Mouse (Mus musculus) regulatory T cell (primary cell): ENCODE measurements around the gene Usp25.

Experiments used
- in situ Hi-C: fragments of 300-600 bp; cut with MboI, MseI; formaldehyde crosslinking; loops from one replicate; pipeline ENCODE4 v1.15.1; 2025; ENCODE audit warnings: high pct_unique_total_duplicates

Usp25 gene

DNA sequence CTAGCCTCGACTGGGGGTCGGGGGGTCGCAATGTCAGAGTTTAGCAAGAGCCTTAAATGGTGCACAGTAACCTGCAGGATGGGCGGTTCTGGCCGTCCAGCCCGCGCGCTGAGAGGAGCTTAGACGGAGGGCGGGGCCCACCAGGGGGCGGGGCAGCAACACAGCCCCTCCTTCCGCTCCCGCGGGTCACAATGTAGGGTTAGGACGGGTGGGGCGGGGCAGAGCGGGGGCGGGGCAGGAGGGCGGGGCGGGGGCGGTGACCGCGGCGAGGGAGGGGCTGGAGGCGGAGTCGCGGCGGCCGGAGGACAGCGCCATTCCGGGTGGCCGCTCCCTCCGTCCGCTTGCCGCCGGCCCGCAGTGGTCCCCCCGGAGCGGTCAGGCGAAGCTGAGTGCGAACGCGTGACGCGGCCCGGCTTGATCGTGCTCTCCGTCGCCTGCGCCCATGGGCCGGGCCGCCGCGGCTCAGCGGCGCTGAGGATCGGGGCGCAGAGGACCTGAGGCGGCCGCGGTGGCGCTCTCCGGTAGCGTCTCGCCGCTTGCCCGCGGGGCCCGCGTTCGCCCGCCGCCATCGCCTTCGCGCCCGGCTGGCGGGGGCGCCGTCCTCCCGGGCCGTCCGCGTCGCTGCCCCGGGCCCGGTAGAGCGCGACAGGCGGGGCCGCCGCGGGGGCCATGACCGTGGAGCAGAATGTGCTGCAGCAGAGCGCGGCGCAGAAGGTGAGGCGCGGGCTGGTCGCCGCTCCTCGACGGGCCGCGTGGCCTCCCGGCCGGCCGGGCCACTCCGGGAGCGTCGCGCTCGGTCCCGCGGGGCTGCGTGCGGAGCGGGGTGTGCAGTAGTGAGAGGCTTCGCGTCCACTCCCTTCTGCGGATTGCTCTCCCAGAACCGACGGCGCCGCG lies at the start of gene Usp25:
Gene Usp25, plus strand, starts transcription at position 280 of the 894 bp plus-strand sequence.
- in situ Hi-C loops, result loop anchor here (10.0 kb wide), 1 partner anchor 789 kb away; no protein-coding TSS in a partner anchor

DNA sequence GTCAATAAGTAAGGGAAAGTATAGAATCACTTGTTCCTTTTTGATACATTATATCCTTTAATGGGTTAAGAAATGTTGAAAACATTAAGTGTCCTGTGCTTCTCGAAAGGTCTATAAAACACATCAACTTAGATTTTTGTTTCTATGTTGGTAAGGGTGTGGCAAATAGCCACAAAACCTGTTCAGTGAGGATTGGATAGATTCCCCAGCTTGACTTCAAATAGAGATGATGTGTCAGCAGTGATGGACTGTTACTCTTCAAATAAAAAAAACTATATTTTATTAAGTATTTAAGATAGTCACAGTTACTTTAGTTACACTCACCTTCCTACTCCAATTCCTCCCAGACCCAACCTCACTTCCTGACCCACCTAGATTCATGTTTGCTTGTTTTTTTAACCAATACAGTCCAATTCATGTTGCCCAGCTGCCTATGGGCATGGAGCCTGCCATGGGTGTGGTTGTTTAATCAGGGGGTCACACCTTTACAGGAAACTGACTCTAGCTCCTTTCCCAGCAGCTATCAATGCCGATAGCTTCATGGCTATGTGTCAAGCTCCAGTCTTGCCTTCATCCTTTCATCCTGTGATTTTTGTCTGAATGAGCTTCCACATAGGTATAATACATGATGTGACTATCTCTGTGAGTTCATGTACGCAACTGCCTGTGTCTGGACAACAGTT lies 45.8 kb upstream of the Usp25 start:
- in situ Hi-C loops, result no loop called here

DNA sequence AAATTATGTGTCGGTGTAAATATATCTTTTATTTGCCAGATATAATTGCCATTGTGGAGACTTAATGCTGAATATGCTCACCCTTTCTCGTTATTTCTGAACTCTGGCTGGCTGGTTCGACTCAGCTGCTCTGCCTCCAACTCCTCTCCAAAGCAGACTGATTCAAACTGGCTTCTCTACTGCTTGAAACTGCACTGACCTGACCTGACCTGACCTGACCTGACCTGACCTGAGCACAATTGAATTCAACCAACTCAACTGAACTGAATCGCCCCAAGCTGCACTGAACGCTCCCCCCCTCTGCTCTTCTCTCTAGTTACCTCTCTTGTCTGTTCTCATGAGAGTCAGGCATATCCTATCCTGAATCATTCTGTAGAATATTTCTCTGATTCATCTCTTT lies 42.3 kb upstream of the Usp25 start:
- in situ Hi-C loops, result no loop called here

DNA sequence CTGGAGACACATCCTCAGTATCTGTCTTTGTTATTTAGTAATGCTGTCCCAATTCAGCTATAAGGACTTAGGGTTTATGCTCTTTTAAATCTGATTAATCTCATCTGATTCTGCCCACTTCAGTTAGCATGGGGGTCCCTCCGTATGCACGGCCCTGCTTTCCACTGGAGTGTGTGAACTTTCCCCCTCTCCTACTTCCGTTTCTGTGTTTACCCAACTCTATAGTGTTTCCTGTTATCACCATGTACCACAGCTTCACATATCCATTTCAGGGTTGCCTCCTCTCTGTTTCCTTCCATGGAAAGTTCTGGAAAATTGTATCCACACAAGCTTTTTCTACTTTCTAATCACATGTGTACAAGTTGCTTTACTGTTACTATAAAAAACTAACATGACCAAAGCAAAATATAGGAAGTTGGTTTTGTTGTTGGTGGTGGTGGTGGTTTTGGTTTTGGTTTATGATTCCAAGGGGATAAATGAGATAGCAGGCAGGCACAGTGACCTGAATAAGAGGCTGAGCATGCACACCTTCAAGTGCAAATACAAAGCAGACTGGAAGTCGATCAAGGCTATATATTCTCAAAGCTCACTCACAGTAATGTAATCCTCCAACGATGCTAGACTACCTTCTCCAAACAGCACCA lies 36.6 kb upstream of the Usp25 start:
- in situ Hi-C loops, result no loop called here

DNA sequence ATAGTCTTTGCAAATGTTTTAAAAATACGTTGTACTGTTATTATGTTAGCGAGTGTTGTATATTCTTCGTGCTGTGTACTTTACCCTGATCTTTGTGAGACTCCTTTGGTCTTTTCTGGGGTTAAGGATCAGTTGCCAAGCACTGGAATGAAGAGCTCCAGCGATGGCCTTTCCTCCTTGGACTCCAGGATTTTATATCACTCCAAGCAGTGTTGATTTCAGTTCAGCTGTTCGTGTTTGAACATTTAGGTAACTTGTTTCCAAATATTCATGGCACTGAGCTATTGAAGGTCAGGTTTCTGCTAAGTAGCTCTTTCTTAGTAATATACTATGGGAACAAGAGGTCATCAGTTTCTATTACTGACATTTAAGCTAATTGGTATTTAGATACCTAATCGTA lies 29.8 kb upstream of the Usp25 start:
- in situ Hi-C loops, result no loop called here

DNA sequence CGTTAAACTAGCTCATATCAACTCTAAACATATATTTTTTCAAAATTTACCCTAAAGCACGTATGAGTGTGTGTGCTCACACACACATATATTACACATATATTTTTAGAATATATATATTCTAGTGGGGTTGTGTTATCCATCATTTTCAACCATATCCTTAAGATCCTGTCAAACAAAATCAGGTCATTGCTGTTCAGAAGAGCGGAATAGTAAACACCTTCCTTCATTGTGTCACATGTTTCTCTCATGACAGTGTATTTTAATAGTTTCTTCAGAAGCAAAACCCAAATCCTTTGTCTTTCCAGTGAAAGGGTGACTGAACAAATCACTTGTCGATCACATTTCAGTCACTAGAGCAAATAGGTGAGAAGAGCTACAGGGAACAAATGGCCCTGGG lies 25.8 kb upstream of the Usp25 start:
- in situ Hi-C loops, result no loop called here

DNA sequence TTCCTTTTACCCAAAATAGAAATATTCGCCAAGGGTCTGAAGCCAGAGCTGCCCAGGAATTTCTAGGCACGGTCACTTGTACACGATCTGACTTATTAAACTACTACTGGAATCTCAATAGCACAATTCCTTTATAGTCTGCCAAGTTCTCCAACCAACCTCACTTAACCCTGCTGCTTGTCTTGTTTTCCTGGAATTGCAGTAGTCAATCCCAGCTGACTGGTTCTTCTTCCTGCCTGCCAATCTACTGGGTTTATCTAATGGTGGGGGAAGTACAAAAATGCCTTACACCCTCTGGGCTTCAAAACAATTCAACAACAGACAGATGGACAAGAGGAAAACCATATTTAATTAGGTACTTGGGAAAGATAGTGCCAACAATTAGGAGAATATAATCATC lies 9.6 kb upstream of the Usp25 start:
- in situ Hi-C loops, result no loop called here

DNA sequence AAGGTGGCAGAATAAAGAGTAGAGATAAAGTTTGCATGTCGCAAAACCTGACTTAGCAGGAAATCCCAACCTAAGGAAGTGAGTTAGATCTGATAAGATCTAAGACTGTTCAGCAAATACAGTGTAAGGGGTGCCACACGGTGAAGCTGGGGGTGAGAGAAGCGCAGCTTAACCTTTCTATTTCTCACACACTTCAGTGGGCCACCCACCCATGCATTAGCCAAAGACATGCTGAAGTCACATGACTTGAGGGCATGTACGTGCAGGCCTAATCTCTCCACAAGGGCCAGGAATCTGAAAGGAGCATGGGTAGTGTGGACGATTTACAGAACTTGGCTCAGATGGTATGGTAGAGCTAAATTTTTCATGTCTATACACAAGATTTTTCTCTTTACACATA lies 4.3 kb upstream of the Usp25 start:
- in situ Hi-C loops, result no loop called here

DNA sequence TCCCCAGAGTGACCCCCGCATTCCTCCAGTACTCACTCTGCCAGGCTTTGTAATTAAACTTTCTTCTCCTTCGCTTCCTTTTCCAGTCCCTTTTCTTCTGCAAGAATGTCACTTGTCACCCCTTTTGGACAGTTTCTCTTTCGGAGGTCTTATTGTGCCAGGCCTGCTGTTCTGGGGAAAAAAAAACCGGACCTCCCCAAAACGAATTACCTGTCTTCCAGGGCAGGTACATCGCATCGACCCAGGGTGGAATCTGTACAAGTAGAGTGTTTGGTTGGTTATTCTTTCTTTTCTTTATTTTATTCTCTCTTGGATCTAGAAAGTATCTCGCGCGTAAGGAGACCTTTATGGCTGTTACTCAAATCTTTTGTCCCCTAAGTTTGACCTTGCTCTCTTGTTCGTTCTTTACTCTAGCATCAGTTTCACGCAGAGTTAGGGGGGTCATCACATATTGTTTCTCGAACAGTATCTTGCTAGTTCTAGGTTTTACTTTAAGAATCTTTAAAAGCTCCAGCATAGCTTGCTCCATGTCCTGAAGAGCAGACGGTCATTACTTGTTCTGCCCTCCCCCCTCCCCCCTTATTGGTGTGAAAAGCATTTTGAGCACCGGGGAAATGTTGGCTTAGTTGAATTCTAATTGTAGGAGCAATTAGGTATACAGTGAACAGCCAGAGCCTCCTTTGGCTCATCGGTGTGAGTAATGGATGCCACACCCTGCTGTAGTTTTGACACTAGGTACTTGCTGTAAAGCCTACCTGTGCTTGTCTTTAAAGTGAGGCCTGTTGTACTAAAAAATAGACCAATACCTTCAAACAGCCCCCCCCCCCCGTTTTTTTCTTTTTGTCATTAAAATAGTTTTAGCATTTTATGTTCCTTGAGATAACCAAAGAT lies 1.1 kb downstream of the Usp25 start:
- in situ Hi-C loops, result loop anchor here (10.0 kb wide), 1 partner anchor 790 kb away; no protein-coding TSS in a partner anchor

DNA sequence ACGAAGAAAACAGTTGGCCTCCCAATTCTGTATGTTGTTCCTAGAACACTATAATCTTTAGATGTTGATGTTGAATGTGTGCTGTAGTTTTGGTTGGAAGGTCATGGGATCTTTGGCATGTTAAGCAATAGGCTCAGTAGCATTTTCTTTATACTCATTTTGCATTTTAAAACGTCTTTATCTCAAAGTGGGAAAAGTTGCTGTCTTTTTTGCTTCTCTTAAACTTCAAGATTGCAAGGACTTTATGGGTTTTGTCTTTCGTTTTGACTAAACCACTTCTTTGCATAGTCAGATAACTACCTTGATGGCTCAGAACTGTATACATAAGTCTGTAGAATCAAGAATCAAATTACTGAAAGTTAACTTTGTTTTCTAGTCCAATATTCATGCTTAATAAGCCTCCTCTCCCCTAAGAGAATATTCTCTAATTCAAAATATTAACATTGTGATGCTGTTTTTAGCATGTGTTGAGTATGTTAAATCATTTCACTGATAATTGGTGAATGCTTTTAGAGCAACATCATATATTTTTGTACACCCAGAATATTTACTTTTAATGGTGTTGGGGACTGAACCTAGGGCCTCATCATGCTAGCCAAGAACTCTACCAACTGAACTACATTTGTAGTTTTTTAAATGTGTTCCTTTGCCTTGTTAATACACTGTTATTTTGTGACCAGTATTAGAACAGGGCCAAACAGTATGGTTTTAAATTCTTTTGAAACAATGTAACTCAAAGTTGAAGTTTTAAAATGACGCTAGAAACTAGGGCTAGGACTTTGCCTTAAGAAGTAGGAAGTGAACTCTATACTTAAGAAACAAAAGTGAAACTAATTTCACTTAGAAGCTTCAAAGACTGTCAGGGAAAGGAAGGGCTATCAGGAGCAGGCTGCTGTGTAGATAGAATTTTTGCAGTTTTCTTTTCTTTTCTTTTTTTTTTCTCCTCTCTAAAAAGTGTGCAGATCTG lies 2.2 kb downstream of the Usp25 start:
- in situ Hi-C loops, result loop anchor here (10.0 kb wide), 1 partner anchor 791 kb away; no protein-coding TSS in a partner anchor

DNA sequence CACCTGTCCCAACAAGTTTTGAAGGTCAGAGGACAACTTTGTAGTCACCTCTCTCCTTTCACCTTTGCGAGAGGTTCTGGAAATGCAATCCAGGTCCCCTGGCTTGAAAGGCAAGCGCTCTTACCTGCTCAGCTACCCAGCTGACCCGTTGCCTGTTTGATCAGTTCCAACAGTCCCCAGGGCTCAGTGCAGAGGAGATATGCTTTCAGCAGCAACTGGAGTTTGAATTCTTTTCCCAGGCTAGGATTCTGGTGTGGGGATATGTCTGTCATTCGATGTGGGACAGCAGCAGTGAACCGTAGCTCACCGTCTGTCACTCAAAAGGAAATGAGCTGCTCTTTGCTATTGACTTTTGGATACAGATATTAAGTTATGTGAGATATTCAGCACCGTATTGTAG lies 4.4 kb downstream of the Usp25 start:
- in situ Hi-C loops, result loop anchor here (10.0 kb wide), 1 partner anchor 793 kb away; no protein-coding TSS in a partner anchor

DNA sequence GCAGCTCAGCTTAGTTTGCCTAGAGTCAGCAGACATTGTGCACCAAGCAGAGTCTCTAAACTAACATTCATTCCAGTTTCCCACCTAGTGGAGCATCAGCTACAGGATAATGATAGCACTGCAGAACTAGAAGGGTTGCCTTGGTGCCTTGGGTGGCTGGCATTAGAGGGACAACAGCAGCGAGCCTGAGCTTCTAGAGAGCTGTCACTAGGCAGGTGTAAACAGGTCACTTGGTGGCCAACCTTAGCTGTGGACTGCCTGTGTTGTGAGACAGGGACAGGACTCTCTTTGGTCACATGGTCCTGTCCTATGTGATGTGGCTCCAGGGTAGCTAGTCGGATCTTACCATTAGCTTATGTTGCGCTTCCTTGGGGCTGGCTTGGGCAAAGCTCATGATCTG lies 6.7 kb downstream of the Usp25 start:
- in situ Hi-C loops, result no loop called here

DNA sequence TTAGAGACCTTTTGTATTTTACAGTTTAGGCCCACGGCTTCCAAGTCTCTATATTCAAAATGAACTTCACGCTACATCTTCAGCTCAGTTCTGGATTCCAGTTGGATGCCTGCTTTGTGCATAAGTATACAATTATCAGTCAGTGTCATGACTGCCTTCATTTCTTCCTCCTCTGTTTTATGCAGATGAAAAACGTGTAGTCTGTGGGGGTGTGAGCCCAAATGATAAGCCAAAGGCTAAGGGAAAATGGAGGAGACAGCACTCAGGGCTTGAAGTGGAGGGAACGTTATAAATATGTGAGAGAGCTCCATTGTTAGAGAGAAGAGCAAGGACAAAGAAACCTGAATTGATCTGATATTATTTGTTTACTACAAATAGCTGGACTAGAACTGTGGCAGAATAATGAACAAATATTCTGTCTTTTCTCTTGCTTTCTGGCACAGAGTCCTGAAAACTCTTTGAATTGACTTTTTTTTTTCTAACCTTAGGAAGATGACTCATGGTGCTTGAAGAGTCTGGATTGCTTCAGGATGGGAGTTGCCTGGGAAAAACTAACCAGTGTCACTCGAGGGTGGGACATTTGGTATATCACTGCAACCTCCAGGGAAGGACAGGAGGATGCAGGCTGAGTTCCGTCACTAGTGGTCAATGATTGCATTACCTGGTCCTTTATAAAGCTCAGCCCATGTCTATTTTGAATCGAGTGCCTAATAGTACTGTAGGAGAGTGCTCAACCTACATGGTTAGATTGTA lies 10.3 kb downstream of the Usp25 start:
- in situ Hi-C loops, result no loop called here

DNA sequence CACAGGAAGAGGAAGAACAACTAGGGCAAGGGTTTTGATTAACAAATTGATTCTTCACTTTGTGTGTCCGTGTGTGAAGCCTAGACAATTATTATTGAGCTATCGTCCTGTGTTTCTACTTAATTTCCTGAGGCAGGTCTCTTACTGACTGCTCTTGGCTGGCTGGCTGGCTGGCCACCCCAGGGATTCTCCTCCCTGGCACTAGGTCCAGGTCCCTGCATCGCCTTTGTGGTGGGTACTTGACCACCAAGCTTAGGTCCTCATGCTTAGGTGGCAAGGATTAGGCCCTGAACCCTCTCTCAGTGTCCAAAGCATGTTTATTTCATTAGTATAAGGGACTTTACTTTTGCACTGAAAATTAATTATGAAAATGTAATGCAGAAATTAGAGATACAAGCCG lies 12.6 kb downstream of the Usp25 start:
- in situ Hi-C loops, result no loop called here

DNA sequence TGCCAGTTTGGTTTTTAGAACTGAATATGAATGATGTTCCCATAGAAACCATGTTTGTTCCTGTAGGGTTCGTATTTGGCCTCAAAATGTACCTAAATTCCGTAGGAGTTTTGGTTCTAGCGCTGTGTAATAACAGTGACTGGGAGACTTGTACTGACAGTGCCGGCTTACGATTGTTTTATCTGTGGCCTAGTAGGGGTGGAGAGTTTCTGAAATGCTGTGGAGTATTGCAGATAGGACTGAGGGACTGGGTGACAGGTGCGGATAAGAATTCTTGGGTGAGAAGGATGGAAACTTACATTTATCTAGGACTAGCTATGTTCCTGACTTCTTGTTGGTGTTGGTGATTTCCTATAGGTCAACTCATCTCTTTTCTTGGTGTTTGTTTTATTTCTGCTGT lies 13.4 kb downstream of the Usp25 start:
- in situ Hi-C loops, result no loop called here

DNA sequence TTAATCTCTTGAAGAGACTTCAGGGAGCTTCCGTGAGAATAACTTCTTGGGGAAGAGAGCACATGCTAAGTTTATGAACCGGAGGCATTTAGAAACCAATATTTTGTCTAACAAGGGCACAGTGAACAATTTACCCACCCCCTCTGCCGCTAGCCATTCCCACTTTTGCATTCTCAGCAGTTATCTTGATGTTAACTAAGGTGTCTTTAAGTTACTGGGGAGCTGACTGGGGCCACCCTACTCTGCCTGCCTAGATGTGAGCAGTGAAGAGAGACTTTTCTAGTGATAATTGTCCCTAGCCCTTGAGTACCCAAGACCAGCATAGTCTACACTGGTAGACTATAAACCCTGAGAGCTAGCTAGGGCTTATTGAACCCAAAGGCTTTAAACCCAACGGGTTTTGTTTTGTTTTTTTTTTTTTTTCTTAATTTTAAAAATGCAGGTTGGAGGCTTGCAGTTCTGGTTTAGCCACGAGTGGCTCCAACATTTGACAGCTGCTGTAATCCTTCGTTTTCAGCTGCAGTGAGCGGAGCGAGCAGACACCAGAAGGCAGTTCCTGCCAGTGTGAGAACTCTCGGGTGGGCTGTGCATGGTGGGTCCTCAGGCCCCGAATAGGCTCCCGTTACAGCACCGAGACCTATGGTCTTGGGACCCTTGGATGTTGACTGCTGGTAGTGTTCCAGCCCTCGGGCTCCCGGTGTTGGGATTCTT lies 14.6 kb downstream of the Usp25 start:
- in situ Hi-C loops, result no loop called here

DNA sequence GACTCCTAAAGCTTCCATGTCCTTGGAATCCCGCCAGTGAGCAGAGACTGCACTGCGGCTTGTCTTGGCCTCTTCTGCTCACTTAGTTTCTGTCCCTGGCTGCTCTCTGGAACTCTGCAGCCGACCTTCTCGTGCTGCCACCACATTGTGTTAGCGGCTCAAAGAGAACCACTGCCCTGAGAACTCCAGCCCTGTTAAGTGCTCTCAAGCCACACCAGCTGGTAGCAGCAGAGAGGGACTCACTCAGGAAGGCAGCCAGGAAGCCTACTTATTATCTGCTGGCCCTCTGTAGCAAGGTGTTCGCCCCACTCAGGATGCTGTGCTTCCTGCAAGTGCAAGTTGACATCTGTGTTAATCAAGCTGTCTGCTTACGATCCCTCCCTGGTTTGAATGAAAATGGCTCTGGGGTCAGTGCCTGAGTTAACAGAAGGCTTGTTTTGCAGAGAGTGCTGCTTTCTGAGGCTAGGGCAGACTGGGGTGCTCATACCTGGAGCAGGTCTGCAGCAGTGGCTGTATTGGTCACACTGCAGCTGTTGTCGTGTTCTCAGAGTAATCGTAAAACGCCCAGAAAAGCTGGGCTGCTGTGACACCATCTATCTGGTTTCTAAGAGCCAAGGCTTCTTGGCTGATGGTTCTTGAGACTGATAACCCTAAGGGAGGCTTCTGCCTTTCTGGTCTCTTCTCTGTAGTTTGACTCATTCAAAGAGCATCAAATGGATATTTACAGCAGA lies 15.3 kb downstream of the Usp25 start:
- in situ Hi-C loops, result no loop called here

DNA sequence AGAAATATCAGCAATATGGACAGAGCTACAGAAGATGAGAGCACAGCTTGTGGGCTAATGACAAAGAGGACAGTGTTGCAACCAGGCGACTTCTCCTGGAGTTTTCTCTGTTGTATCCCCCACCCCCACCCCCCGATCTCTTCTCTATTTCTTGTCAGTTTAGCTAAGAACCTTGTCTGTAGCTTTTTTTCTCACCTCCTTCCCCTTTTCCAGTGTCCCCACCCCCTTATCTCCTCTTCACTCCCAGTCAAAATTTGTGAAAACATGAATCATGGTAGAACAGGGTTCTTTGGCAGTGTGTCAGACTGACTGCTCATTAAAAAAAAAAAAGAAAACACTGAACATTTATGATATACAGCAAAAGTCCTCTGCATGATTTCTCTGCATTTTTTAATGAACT lies 16.9 kb downstream of the Usp25 start:
- in situ Hi-C loops, result no loop called here
